Mouse (Mus musculus): Measurements from ENCODE around the gene Gtf3a. TPM values are rescaled to one million over a fixed set of nuclear protein-coding genes. Genes with fewer than 3 reads are reported as not detected.
"Not testable (repeated sequence)": the region's sequence is repeated elsewhere in the genome, so short reads cannot be mapped to it uniquely, and the experiment has no call there.

Gtf3a gene
- total RNA-seq, 2 experiments from 2014 or later = 18.8 to 22.1 TPM

GRCm38 (mm10) chr5:146933466-146933865 lies 15.0 kb upstream of the Gtf3a start:
- DNase-seq (ENCODE audit: low spot score) = no peak
- intact Hi-C loops (cut with DNase I) = no loop called here

DNA sequence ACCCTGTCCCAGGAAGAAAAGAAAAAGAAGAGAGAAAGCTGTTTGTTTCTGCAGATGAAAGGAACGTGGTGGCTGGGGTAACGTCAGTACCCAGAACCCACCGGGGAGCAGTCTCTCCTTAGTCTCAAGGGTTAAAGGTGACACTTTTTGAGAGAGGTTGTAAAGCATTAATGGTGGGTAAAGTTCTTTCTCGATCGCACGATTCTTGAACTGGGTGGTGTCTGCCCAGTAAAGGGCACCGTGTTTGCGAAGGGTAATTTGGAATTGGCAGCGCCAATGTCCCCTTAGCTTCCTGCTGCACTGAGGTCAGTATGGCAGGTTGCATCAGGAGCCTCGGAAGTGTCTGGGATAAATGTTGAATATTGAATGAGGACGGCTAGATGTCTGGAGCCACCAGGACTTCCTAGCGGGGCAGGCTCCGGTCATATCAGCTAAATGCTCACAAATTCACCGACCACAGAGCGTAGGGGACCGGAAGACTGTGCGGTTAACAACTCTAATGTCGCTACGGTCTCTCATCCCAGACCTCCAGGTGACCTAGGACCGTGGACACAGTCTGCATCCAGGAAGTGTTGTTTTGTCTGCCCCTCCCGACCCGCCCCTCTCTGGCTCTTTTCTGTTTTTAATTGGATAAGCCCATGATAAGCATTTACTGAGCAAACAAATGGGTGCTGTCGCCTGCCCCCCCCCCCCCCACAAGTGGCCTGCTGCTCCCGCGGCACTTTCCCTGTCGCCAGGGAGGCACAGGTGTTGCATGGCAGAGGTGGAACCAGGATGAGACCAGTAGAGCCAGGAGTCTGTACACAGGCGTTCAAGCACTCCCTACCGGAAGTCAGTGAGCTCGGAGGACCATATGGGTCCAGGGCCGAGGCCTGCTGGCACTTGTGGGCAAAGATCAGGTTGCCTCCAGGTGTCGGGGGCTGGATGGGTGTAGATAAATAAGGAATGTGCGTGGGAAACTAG lies 10.6 kb upstream of the Gtf3a start:
- intact Hi-C loops (cut with DNase I) = no loop called here
- DNase-seq (ENCODE audit: low spot score) = no peak

- intact Hi-C loops (cut with DNase I) = no loop called here
- no peak for DNase-seq (ENCODE audit: low spot score)
These were observed 9.2 kb upstream of the Gtf3a start for GRCm38 (mm10) chr5:146939109-146939796.

DNA sequence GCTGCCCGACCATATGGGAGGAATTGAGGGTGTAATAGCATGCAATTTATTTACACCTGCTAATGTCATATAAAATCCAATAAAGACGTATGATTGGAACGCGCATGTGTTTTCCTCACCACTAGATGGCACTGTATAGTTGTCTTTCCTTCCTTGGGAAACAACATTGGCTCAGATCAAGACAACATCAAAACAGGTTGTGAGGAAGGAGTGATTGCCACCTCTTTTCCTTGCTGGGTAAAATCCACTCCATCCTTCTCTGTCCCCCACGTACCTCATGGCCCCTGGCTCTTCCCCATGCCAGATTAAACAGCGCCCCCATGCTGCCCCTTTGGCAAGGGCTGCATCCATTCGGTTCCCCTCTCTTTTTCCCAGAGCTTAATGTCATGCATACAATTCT lies 8.2 kb upstream of the Gtf3a start:
- intact Hi-C loops (cut with DNase I) = loop anchor here (1.0 kb wide), 2 partner anchors 287 to 379 kb away; no protein-coding TSS in a partner anchor
- DNase-seq (ENCODE audit: low spot score) = no peak

- intact Hi-C loops (cut with DNase I) = loop anchor here (2.0 kb wide), 1 partner anchor 41 kb away; no protein-coding TSS in a partner anchor
- not testable (repeated sequence) for DNase-seq (ENCODE audit: low spot score)
These were observed 6.5 kb upstream of the Gtf3a start for GRCm38 (mm10) chr5:146941939-146942338.

GRCm38 (mm10) chr5:146942965-146943364 lies 5.5 kb upstream of the Gtf3a start:
- intact Hi-C loops (cut with DNase I) = loop anchor here (2.0 kb wide), 1 partner anchor 40 kb away; no protein-coding TSS in a partner anchor
- no peak for DNase-seq (ENCODE audit: low spot score)

- intact Hi-C loops (cut with DNase I) = no loop called here
These were observed 3.9 kb upstream of the Gtf3a start for GRCm38 (mm10) chr5:146944568-146944967.

DNA sequence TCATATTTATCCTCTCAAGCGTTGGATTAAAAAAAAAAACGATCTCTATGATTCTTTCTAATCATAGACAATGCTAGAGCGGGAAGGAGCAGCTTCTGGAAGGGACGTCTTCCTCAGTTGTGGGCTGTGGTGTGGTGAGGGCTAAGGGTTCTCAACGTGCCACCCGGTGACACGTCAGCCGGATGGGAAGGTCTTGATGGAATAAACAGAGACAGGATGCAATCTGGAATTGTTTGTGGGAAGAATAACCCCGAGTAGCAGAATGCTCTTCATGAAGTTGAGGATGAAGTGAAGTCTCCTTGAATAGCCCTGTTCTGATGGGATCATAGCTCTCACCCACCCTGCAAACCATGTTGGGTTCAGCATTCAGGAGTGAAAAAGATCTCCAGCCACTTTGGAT lies 1.8 kb upstream of the Gtf3a start:
- intact Hi-C loops (cut with DNase I) = no loop called here

More at GRCm38 (mm10) chr5:146944568-146944967, 3.9 kb upstream of the Gtf3a start:
- DNase-seq (ENCODE audit: low spot score) = no peak

GRCm38 (mm10) chr5:146947497-146947896 lies 960 bp upstream of the Gtf3a start:
- intact Hi-C loops (cut with DNase I) = no loop called here
- DNase-seq (ENCODE audit: low spot score) = no peak

More for the DNA sequence above, 1.8 kb upstream of the Gtf3a start:
- no peak for DNase-seq (ENCODE audit: low spot score)

- intact Hi-C loops (cut with DNase I) = no loop called here
- DNase-seq (ENCODE audit: low spot score) = no peak
These were observed 383 bp upstream of the Gtf3a start for GRCm38 (mm10) chr5:146948041-146948507.

DNA sequence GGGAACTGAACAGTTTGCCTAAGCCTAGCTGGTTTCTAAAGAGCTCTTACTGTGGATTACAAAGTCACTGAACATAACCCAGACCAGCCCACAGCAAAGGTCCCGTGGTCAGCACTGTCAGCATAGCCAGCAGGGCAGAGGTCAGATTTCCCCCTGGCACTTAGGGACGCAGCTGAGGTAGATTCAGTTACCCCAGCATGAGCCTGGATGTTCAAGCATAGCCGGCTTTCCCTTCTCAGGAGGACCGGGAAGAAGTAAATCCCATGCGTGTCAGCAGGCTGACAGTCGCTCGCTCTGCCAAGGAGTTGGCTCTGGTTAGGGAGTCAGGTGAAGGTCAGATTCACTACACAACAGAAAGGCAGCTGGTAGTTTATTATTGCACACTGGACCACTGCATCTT lies 6.1 kb downstream of the Gtf3a start:
- intact Hi-C loops (cut with DNase I) = no loop called here
- DNase-seq (ENCODE audit: low spot score) = no peak

DNA sequence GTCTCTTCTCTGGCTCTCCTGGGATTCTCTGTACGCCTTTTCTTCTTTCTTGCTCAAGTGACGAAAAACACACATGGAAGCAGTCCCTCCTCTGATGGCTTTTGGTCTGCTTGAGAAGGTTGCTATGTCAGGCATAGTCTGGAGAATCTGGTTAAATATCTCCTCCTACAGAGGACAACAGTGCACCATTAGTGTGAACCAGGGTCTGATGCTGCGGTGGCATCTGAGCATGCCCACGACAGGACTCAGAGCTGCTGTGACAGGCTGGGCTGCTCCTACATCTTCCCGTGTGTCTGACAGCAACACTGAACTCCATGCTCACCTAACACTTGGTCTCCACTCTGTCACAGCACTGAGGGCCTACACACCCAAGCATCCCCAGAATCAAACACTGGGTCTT lies 7.2 kb downstream of the Gtf3a start:
- intact Hi-C loops (cut with DNase I) = no loop called here
- DNase-seq (ENCODE audit: low spot score) = no peak

DNA sequence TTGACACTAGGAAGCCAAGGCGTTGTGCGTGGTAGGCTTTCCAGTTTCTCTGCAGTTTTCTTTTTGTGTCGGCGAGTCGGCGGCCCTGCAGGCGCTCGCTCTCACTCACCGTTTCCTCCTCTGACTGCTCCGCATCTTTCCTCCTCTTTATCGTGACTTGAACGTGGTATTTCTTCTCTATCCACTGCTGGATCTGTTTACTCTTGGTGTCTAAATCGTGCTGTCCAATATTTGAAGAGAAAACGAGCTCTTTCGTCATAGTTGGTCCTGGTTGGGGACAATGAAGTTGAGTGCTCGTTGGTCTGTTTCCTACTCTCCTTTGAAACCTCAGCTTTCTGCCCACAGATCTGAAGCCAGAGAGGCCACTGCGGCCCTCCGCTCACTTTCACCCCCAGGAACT lies 8.2 kb downstream of the Gtf3a start:
- no peak for DNase-seq (ENCODE audit: low spot score)
- intact Hi-C loops (cut with DNase I) = no loop called here

DNA sequence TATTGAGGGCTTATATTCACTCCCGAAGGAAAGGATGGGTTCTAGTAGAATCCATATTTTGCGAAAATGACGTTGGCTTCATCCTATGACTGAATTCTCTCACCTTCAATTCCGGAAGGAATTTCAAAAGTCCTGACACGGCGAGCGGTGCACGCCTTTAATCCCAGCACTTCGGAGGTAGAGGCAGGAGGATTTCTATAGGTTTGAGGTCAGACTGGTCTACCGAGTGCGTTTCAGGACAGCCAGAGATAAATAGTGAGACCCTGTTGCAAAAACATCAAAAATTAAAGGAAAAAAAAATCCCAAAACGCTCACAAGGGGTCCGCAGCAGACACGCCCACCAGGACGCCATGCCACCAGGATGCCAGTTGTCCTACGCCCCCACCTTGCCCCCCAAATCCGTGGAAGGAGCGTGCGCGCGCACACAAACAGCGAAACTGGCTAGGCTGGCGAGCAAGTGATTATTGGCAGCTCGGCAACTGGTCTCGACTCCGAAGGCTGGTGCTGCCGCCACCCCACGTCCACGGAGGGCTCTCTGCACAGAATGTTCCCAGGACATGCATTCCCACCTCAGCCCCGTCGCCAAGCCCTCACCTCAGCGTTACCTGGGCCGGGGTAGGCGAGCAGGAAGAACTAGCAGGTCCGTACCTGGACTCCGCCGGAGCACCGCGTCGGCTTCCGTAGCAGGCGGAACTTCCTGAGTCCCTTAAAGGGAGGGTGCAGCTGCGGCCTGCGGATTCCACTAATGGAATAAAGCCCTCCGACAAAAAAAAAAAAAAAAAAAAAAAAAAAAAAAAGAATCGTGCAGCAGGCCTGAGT lies 14.9 kb downstream of the Gtf3a start, which contains the start of gene Mtif3:
Mtif3 (minus strand) TSS at position 683 of the 819 bp plus-strand sequence.
- DNase-seq (ENCODE audit: low spot score) = peak; percentile 59
- intact Hi-C loops (cut with DNase I) = loop anchor here (1.0 to 5.0 kb wide), 2 partner anchors 14 to 126 kb away; no protein-coding TSS in a partner anchor

GRCm38 (mm10) chr5:146963937-146964278 lies 15.5 kb downstream of the Gtf3a start:
- intact Hi-C loops (cut with DNase I) = loop anchor here (1.0 to 5.0 kb wide), 2 partner anchors 15 to 127 kb away; no protein-coding TSS in a partner anchor
- no peak for DNase-seq (ENCODE audit: low spot score)

- no peak for DNase-seq (ENCODE audit: low spot score)
- intact Hi-C loops (cut with DNase I) = no loop called here
These were observed 20.4 kb downstream of the Gtf3a start for GRCm38 (mm10) chr5:146968695-146969393.

DNA sequence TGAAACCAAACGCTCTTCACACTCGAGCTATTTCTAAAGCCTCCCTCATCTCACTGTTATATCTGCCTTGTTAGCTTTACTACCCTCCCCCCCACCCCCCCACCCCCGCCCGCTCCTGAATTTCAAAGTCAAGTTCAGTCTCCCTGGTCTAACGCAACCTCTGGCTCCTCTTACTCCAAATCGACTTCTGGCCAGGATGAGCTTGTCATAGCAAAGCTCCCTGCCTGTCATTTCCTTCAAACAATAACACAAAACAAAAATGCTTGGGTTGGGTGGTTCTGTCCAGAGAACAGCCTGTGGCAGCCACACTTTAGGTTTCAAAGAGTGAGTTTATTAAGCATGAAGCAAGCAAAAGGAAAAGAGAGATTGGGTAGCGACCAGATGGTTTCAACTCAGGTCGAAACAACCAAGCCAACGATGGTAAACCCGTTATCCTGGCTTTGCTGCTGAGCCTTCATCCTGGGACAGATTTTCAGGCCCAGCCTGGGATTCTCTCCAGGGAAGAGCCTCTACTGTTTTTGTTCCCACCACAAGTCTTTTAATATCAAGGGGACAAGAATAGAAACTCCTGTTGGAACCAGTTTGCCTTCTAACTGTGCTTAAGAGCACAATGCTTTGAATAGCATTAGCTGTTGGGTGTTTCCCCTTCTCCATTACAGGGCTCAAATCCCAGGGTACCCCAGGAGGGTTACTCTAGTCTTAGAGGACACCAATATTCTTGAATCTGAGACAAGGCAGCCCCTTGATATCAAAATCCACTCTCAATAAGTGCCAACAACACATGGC lies 23.5 kb downstream of the Gtf3a start:
- no peak for DNase-seq (ENCODE audit: low spot score)
- intact Hi-C loops (cut with DNase I) = no loop called here

- intact Hi-C loops (cut with DNase I) = no loop called here
- no peak for DNase-seq (ENCODE audit: low spot score)
These were observed 24.9 kb downstream of the Gtf3a start for GRCm38 (mm10) chr5:146973353-146973752.

Measured in heart, postnatal 25 days (tissue).